Mouse (Mus musculus) hematopoietic stem cell, adult 5-6 weeks (primary cell): Measurements from ENCODE around the gene Sox6. TPM values are rescaled to one million over a fixed set of nuclear protein-coding genes. Genes with fewer than 3 reads are reported as not detected.

Experiments used
- ATAC-seq, 2 experiments: fragments of 125-278 bp in 1 of 2; replicated peaks in 1 of 2; 2 replicates each; pipeline ENCODE4 v1.8.0; 2016 to 2017; ENCODE audit warnings: inconsistent platforms in 2 of 2, mild to moderate bottlenecking in 2 of 2, moderate number of reproducible peaks in 2 of 2, low read depth in 1 of 2, moderate TSS enrichment in 1 of 2; ENCODE audit not compliant: low FRiP score in 2 of 2, poor library complexity in 2 of 2, severe bottlenecking in 2 of 2, insufficient read depth in 1 of 2, low TSS enrichment in 1 of 2
- total RNA-seq: library from RNA; stranded (forward); fragments of 172-1452, 232-1000 nt; gene quantifications from 2 replicates; pipeline ENCODE4 v1.2.3, GENCODE M21; 2017

Sox6 gene
- total RNA-seq, 1 experiment from 2014 or later, result 10.1 TPM

GRCm38 (mm10) chr7:115474115-115474514 is 564.5 kb downstream of the Sox6 start:
- ATAC-seq, result no peak

DNA sequence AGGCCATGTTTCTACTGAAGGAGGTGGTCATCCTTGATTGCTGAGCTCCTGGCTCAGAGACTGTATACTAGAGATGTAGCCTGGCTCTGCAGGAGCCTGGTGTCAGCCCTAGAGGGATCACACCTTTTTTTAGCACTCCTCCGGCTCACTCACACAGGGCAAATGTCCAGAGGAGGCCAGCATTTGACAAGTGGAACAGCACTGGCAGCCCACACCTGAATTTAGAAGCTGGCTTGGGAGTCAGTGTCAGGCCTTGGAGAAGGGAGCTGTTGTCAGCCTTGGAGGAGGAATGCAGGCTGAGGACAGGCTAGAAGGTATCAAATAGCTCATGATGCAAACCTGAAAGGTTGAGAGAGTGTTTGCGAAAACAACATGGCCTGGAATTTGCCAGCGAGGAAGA is 565.7 kb downstream of the Sox6 start:
- no peak for ATAC-seq

DNA sequence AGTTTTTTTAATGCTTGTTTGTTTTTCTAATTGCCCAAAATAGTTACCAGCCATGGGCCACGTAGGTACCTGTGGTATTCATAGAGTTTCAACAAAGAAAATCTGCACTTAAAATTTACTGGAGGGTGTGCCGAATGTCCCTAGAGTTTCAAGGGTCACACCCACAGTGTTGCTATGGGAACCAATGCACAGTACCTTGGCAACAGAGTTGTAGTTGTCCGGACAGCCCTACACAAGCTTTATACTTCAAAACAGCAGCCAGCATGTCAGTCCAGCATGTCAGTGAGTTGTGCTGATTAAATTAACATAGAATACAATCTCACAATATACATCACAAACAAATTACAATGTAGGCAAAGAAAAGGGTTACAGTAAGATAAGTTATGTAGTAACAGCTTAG is 567.1 kb downstream of the Sox6 start:
- no peak for ATAC-seq

GRCm38 (mm10) chr7:115466811-115467210 is 571.8 kb downstream of the Sox6 start:
- ATAC-seq, result no peak

- ATAC-seq, result 0 out of 4 replicates have a peak, but pooled peaks of 1 of the 2 experiments have one; percentile 21
These were observed 575.2 kb downstream of the Sox6 start for GRCm38 (mm10) chr7:115463367-115463766.

- ATAC-seq, result no peak
These were observed 576.3 kb downstream of the Sox6 start for GRCm38 (mm10) chr7:115462276-115462675.

- ATAC-seq, result no peak
These were observed 583.6 kb downstream of the Sox6 start for GRCm38 (mm10) chr7:115454988-115455387.

DNA sequence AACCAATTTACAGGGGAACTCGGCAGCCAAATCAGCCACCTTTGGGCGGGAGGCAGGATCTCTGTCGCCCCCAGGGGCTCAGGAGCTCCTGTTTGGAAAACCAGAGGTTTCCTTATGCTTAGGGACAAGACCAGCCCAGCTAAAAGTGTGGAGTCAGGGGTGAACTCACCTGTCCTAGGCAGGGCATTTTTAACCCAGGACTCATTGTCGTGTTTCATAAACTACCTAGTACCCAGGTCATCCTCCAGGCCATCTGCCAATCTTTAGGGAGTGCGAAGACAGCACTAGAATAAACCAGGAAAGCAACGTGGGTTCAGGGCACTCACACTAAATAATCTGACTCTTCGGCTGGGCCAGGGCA is 584.9 kb downstream of the Sox6 start:
- no peak for ATAC-seq

DNA sequence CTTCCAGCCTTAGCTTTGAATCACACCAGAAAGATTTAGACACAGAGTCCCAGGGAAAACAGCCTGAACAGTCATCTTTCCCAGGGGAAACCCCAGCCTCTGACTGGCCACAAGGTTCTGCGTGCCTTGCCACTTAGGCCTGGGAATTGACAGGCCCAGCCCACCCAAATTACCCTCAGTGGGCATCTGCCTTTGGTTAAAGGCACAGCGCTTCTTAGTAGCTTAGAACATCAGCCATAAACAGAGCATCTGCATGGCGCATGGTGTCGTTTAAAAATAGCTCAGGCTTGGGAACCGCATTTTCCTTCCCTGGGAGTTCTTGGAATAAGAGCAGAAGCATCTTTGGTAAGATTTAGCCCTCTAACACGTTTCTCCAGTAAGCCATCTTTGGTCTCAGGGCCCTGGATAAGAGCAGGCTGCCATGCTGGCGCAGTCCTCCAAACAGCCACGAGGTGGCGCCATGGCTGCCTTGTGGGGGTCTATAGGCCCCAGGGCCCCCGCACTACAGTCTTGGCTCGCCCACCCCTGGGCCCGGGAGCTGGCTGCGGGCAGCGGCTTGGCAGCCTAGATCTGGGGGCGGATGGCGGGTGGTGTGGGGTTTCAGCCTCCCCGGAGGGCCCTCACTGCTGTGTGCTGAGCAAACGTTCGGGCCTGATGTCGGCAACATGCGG is 585.4 kb downstream of the Sox6 start:
- ATAC-seq, result peak in 1 of 2 experiments; percentile 53; a peak in 1 of 4 replicates

DNA sequence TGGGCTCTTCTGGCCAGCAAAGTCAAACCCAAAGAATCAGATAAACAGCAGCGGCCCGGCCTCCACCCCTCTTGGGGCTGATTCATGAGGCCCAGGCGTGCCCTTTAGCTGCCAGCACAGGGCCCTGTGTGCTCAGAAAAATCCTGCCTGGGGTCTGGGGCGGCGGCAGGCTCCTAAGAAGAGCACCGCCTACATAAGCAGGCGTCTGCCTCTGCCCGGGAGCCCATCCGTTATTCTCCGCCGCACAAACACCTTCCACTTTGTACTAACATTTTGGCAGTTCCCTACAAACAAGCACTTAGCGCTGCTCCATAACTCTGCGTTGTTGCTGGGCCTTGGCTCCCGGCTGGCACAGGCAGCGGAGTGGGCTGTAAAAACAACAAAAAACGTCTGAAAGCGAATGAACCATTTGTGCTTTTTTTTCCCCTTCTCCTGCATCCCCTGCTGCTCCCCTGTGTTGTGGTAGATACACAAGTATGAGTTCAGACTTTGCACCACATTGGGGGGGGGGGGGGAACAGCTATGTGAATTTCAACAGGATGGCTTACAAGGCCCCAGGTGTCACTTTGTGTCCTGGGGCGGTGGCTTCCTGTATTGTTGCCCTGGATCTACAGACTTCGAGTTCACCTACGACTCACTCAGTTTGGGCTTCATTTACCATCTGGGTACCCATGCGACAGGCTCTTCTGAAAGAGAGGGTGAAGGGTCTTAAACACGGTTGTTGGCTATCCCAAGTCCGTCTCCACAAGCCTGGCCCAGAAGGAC is 588.0 kb downstream of the Sox6 start:
- no peak for ATAC-seq

DNA sequence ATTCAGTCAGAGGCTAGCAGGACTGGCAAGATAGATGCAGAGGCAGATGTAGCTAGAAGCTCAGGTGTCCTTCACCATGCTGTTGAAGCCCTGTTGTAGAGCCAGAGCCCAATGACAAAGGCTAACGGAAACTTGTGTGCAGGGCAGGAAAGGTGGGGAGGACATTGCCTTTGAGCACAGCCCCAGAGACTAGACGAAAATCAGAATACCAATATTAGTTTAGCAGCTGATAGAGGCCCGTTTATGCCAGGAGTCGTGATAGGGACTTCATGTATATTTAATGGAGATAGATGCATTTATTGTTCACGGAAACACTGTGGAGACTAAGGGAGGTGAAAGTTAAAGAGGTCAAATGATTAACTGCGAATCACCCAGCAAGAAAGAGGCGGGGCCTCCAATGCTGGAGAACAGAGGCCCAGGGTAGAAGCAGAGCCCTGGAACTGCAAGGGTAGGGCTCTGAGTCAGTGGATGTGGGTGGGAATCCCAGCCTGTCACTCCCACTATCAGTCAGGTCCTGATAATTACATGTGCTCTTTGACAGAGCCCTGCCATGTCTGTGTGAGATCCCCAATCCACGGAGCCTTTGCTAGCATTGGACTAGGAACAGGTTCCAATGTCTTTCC is 590.1 kb downstream of the Sox6 start:
- no peak for ATAC-seq

DNA sequence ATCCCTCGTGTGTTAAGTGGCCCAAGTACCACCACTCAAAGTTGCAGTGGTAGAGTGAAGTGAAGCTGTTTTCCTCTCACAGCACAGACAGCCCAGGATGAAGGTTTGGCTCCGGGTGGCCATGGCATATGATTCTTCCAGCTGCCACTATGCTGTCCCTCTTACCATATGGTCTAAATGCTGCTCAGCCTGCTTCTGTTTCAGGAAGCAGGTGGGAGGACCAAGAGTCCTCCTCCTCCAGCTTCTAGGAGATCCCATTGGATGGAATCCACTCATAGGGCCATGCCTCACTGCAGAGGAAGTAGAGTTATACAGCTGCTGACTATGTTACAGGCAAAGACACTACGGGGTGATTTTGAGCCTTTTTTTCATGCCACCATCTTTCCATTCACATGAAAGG is 591.5 kb downstream of the Sox6 start:
- ATAC-seq, result no peak

- ATAC-seq, result no peak
These were observed 592.0 kb downstream of the Sox6 start for GRCm38 (mm10) chr7:115446481-115447016.

DNA sequence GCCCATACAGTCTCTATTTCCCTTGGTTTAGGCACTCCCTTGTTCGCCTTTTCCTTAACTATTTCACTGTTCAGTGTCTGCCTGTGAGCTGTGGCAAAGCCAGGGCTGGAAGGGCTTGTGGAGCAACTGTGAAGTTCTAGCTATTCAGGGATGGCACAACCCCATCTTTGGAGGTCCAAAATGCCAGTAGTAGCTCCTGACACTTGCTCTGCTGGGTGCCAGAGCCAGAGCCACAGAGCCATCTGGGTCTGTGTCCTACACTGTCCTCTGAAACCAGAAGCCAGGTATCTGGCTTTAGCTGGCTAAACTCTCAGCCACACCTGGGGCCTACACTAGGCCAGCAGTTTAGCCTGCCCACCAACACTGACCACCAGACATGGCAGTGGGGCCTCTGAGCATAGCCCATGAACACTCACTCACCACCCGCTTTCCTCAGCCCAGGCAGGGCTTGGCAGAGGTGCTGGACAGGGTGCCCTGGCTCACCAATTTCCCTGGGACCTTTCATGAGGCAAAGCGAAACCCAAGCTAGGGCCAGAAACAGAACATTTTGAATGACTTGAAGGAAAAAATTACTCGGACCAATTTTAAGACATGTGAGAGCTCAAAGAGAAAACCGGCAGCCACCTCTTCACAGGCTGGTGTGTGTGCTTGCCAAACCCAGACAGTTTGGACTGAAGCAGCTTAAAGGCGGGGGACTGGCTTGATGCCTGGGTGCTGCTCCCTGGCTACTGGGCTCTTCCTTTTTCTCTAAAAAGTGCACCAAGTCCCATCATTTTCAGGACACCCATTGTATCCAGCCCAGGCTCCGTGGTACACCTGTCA is 612.2 kb downstream of the Sox6 start:
- no peak for ATAC-seq

- no peak for ATAC-seq
These were observed 615.8 kb downstream of the Sox6 start for GRCm38 (mm10) chr7:115422828-115423227.

DNA sequence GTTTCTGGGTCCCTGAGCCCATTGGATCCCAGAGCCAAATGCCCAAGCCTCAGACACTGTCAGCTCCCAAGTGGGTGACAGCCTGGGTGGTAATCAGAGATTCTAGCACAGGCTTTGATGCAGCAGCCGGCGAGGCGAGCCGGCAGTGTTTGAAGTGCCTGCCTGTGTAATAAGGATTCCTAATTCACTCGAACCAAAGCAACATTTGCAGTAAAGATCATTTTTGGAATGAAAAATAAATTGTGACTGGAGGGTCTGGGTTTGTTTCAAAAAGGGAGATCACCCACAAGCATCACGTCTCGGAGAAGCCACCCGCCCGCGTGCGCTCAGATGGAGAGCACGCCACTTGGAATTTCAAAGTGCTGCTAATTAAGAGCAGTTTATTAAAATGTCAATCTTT is 617.6 kb downstream of the Sox6 start:
- ATAC-seq, result no peak
